Mouse (Mus musculus) CD8-positive naive resting alpha-beta T cell, adult 57 days (primary cell): Measurements from ENCODE around the gene Vwa1. TPM values are rescaled to one million over a fixed set of nuclear protein-coding genes. Genes with fewer than 3 reads are reported as not detected.

Source experiments
- total RNA-seq: library from RNA; stranded (reverse); gene quantifications from one replicate; pipeline ENCODE4 v1.2.4, GENCODE M21; 2023

The Vwa1 gene
- not detected for total RNA-seq

GRCm38 (mm10) chr4:155774280-155774754 is at the start of gene Vwa1:
Gene Vwa1, minus strand, starts transcription at chr4:155774698.

GRCm38 (mm10) chr4:155811929-155812664 is 37.6 kb upstream of the Vwa1 start, which contains the start of gene Ccnl2:
Gene Ccnl2, plus strand, starts transcription at chr4:155812489.

DNA sequence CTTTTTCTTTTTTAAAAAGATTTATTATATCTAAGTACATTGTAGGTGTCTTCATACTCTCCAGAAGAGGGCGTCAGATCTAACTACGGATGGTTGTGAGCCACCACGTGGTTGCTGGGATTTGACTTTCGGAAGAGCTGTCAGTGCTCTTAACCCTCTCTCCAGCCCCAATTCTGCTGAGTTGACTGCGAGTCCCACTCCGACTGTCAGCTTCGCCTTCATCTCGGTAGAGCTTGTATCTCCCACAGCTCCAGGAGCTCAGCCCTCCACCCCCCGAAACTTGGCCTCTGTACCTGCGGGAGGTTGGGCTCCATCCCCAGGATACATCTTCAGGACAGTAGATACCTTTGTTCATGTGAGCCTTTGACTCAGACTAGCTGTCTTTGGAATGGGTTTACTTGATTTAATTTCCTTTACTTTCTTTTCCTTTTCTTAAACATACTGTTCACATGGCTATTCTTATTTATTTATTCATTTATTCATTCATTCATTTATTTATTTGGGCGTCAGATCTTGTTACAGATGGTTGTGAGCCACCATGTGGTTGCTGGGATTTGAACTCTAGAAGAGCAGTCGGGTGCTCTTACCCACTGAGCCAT is 28.3 kb upstream of the Vwa1 start, which contains the start of gene Mrpl20:
Mrpl20 (plus strand) TSS at position 138 of the 599 bp plus-strand sequence.

DNA sequence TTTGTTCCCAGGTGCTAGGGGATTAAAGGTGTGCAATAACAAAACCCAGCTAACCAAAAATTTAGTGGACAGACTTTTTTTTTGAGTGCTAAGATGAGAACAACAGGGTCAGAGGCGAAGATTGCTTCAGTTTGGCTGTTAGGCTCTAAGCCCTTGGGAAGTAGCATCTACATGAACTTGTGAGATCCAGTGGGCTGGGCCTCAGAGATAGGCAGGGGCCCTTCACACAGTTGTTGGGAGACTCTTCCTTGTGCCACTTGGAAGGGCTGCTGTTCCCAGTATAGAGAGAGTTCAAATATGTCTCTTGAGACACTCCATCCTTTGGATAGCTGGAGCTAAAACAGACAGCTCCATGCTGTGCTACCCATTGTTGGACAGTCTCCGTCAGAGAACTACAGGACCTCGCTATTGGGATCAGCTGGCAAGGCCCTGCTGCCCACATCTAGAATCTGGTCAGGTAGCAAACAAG is 15.6 kb upstream of the Vwa1 start, which contains the start of gene Ankrd65:
Ankrd65 (plus strand) TSS at position 419 of the 469 bp plus-strand sequence.

GRCm38 (mm10) chr4:155785819-155786218 is 11.3 kb upstream of the Vwa1 start, which contains the start of gene Tmem88b:
Gene Tmem88b, minus strand, starts transcription at chr4:155785874.

GRCm38 (mm10) chr4:155760613-155761355 is 13.7 kb downstream of the Vwa1 start, which contains the start of gene Atad3a:
Gene Atad3a, minus strand, starts transcription at chr4:155761093.

GRCm38 (mm10) chr4:155734350-155734941 is 40.1 kb downstream of the Vwa1 start, which contains the start of gene Tmem240:
Gene Tmem240, plus strand, starts transcription at chr4:155734800.

Other genes with a start within 250 kb of the Vwa1 start
- gene Nadk, start 212.3 kb downstream of the Vwa1 start, total RNA-seq: 49.7 TPM
- 32.1 TPM for gene Slc35e2, start 173.3 kb downstream of the Vwa1 start, total RNA-seq
- 173 TPM for gene Cdk11b, start 149.8 kb downstream of the Vwa1 start, total RNA-seq
- not detected for gene Gm10563, start 129.3 kb downstream of the Vwa1 start, total RNA-seq
- gene Mmp23, start 121.3 kb downstream of the Vwa1 start, total RNA-seq: not detected
- 43.4 TPM for gene Mib2, start 105.5 kb downstream of the Vwa1 start, total RNA-seq
- 6.3 TPM for gene Fndc10, start 80.4 kb downstream of the Vwa1 start, total RNA-seq
- 66.8 TPM for gene Ssu72, start 69.9 kb downstream of the Vwa1 start, total RNA-seq
- gene Tmem240, start 39.9 kb downstream of the Vwa1 start, total RNA-seq: 0.46 TPM
- gene Atad3a, start 13.6 kb downstream of the Vwa1 start, total RNA-seq: 54.1 TPM
- not detected for gene Tmem88b, start 11.2 kb upstream of the Vwa1 start, total RNA-seq
- gene Ankrd65, start 15.7 kb upstream of the Vwa1 start, total RNA-seq: not detected
- gene Mrpl20, start 28.2 kb upstream of the Vwa1 start, total RNA-seq: 42.1 TPM
- 224 TPM for gene Ccnl2, start 37.8 kb upstream of the Vwa1 start, total RNA-seq
- 77.3 TPM for gene Aurkaip1, start 56.6 kb upstream of the Vwa1 start, total RNA-seq
- 2.2 TPM for gene Mxra8, start 65.0 kb upstream of the Vwa1 start, total RNA-seq
- 65.7 TPM for gene Dvl1, start 72.7 kb upstream of the Vwa1 start, total RNA-seq
- gene Tas1r3, start 88.7 kb upstream of the Vwa1 start, total RNA-seq: 1.3 TPM
- 16.1 TPM for gene Cptp, start 94.7 kb upstream of the Vwa1 start, total RNA-seq
- 63.0 TPM for gene Ints11, start 94.8 kb upstream of the Vwa1 start, total RNA-seq
- gene Pusl1, start 117.1 kb upstream of the Vwa1 start, total RNA-seq: 46.0 TPM
- gene Acap3, start 117.1 kb upstream of the Vwa1 start, total RNA-seq: 48.0 TPM
- 114 TPM for gene Ube2j2, start 169.1 kb upstream of the Vwa1 start, total RNA-seq
- 3.1 TPM for gene C1qtnf12, start 187.6 kb upstream of the Vwa1 start, total RNA-seq
- gene B3galt6, start 218.0 kb upstream of the Vwa1 start, total RNA-seq: 2.8 TPM
- gene Sdf4, start 218.2 kb upstream of the Vwa1 start, total RNA-seq: 167 TPM
- 15.7 TPM for gene Tnfrsf4, start 239.1 kb upstream of the Vwa1 start, total RNA-seq